Mouse (Mus musculus): Measurements from ENCODE around the gene Cxcl16. TPM values are rescaled to one million over a fixed set of nuclear protein-coding genes. Genes with fewer than 3 reads are reported as not detected.
A peak's percentile ranks its signal among the peaks of the same experiment; 100 is the strongest.
"Not testable (repeated sequence)": the region's sequence is repeated elsewhere in the genome, so short reads cannot be mapped to it uniquely, and the experiment has no call there.

Gene Cxcl16
- polyA plus RNA-seq, 1 experiment from 2014 or later, result 4.9 TPM

GRCm38 (mm10) chr11:70489684-70490083 lies 29.9 kb upstream of the Cxcl16 start:
- Histone ChIP-seq H3K4me2 (no peak overlapping the region), H3K4me3 (ENCODE audit: low read depth, low read length) (no peak overlapping the region), H3K36me3 (ENCODE audit: insufficient read depth) (no peaks in the 10 kb centered on the region), H3K4me1 (ENCODE audit: insufficient read depth) (no peaks in the 10 kb centered on the region), H3K27ac (ENCODE audit: low read depth) (no peak overlapping the region), H3K9me3 (ENCODE audit: low read depth, low read length) (no peaks in the 10 kb centered on the region), H3K9ac (no peak overlapping the region), H3K27me3 (ENCODE audit: insufficient read depth, low read length) (no peaks in the 10 kb centered on the region)
- 78% methylated on average over 6 of the region's 6 CpGs for WGBS
- DNase-seq (no peak), ATAC-seq (ENCODE audit: insufficient read depth) (no peak)
- no peak for TF ChIP-seq CTCF (IDR thresholded peaks at IDR 0.05; ENCODE audit: low read depth)

DNA sequence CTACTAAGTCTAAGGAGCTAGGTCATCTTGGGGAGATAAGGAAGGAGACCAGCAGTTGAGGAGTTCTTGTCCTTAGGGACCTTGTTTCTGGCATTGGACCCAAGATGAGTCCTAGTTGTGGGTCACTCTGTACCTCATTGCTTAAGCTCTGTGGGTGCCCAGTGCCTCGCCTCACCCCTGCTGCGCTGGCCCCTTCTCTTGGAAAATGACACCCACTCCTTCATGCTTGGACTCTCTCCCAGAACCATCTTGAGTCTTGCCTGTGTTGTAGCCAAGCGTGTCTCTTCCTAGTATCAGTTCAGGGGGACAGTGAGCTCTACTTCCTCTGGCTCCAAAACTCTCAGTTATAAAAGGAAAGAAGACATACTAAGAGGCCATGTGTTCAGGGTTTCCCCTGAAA lies 29.4 kb upstream of the Cxcl16 start:
- Histone ChIP-seq H3K9me3 (ENCODE audit: low read depth, low read length) (no peaks in the 10 kb centered on the region), H3K4me3 (ENCODE audit: low read depth, low read length) (no peak overlapping the region), H3K4me1 (ENCODE audit: insufficient read depth) (no peaks in the 10 kb centered on the region), H3K27ac (ENCODE audit: low read depth) (no peak overlapping the region), H3K36me3 (ENCODE audit: insufficient read depth) (no peaks in the 10 kb centered on the region), H3K9ac (no peak overlapping the region), H3K4me2 (no peak overlapping the region), H3K27me3 (ENCODE audit: insufficient read depth, low read length) (no peaks in the 10 kb centered on the region)
- WGBS, result 82% methylated on average over 3 of the region's 3 CpGs
- DNase-seq, result no peak
- no peak for ATAC-seq (ENCODE audit: insufficient read depth)
- TF ChIP-seq CTCF (IDR thresholded peaks at IDR 0.05; ENCODE audit: low read depth), result no peak

DNA sequence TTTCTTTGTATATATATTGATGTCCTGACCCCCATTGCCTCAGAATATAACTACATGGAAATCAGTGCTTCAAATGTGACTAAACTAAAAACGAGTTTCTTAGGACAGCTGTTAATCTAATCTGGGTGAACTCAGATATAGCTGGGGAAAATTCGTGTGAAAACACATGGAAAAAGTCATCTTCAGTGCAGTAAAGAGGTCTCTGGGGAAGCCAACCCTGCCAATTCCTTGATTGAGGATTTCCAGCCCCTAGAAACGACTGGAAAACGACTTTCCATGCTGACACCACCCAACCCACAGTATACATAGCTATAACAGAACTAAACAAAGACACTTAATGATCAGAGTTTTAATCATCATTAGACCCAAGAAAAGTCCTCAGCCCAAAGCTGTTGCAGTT lies 28.0 kb upstream of the Cxcl16 start:
- Histone ChIP-seq H3K9me3 (ENCODE audit: low read depth, low read length) (no peaks in the 10 kb centered on the region), H3K4me2 (no peak overlapping the region), H3K36me3 (ENCODE audit: insufficient read depth) (no peaks in the 10 kb centered on the region), H3K27me3 (ENCODE audit: insufficient read depth, low read length) (no peaks in the 10 kb centered on the region), H3K4me1 (ENCODE audit: insufficient read depth) (no peaks in the 10 kb centered on the region), H3K4me3 (ENCODE audit: low read depth, low read length) (no peak overlapping the region), H3K27ac (ENCODE audit: low read depth) (no peak overlapping the region), H3K9ac (no peak overlapping the region)
- TF ChIP-seq CTCF (IDR thresholded peaks at IDR 0.05; ENCODE audit: low read depth), result no peak
- DNase-seq (no peak), ATAC-seq (ENCODE audit: insufficient read depth) (no peak)
- 30% methylated on average over 4 of the region's 4 CpGs for WGBS

GRCm38 (mm10) chr11:70485498-70485897 lies 25.7 kb upstream of the Cxcl16 start:
- no peaks in the 10 kb centered on the region for H3K36me3 ChIP-seq (ENCODE audit: insufficient read depth)

DNA sequence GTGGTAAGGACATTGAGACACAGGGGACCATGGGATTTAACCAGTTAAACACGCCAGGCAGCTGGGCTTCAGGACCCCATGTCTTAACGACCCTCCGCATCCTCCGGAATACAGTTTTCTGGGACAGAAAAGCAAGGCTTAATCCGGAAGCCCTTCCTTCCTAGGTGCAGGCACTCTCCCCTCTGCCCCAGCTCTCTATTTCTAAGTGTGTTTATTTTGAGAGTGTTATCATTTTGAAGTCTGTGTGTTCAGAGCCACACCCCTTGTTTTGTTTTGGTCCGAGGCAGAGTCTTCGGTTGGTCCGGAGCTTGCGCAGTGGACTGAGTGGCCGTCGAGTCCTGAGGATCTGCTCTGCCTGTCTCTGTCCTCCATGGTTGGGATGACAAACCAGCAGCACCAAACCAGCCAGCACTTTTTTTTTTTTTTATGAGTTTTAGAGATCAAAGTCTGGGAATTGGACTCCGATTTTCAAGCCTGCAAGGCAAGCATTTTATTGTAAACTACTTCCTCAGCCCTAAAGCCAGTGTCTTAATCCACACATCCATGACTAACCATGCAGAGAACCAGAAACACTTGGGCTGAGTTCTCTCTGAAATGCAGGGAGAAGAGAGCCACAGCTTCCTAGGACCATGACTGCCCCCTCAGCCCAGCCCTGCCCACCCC lies 15.2 kb upstream of the Cxcl16 start:
- no peak overlapping the region for H3K9ac ChIP-seq
- TF ChIP-seq CTCF (IDR thresholded peaks at IDR 0.05; ENCODE audit: low read depth), result no peak
- no peak overlapping the region for H3K4me2 ChIP-seq
- H3K27me3 ChIP-seq (ENCODE audit: insufficient read depth, low read length), result no peaks in the 10 kb centered on the region
- no peaks in the 10 kb centered on the region for H3K4me1 ChIP-seq (ENCODE audit: insufficient read depth)
- H3K36me3 ChIP-seq (ENCODE audit: insufficient read depth), result no peaks in the 10 kb centered on the region
- H3K9me3 ChIP-seq (ENCODE audit: low read depth, low read length), result no peaks in the 10 kb centered on the region
- ATAC-seq (ENCODE audit: insufficient read depth), result no peak
- no peak overlapping the region for H3K27ac ChIP-seq (ENCODE audit: low read depth)
- H3K4me3 ChIP-seq (ENCODE audit: low read depth, low read length), result no peak overlapping the region
- WGBS, result 46% methylated on average over 12 of the region's 12 CpGs
- DNase-seq, result no peak

More at GRCm38 (mm10) chr11:70485498-70485897, 25.7 kb upstream of the Cxcl16 start:
- no peak overlapping the region for H3K9ac ChIP-seq
- no peaks in the 10 kb centered on the region for H3K4me1 ChIP-seq (ENCODE audit: insufficient read depth)
- DNase-seq, result peak; percentile 37
- no peak for ATAC-seq (ENCODE audit: insufficient read depth)
- 19% methylated on average over 2 of the region's 2 CpGs for WGBS
- no peaks in the 10 kb centered on the region for H3K27me3 ChIP-seq (ENCODE audit: insufficient read depth, low read length)
- no peak overlapping the region for H3K27ac ChIP-seq (ENCODE audit: low read depth)
- H3K4me3 ChIP-seq (ENCODE audit: low read depth, low read length), result no peak overlapping the region
- no peak overlapping the region for H3K4me2 ChIP-seq
- TF ChIP-seq CTCF (IDR thresholded peaks at IDR 0.05; ENCODE audit: low read depth), result no peak
- no peaks in the 10 kb centered on the region for H3K9me3 ChIP-seq (ENCODE audit: low read depth, low read length)

GRCm38 (mm10) chr11:70473291-70473690 lies 13.5 kb upstream of the Cxcl16 start:
- H3K27me3 ChIP-seq (ENCODE audit: insufficient read depth, low read length); H3K9ac ChIP-seq; DNase-seq; ATAC-seq (ENCODE audit: insufficient read depth); H3K4me2 ChIP-seq; H3K36me3 ChIP-seq (ENCODE audit: insufficient read depth); H3K4me1 ChIP-seq (ENCODE audit: insufficient read depth); H3K4me3 ChIP-seq (ENCODE audit: low read depth, low read length); H3K27ac ChIP-seq (ENCODE audit: low read depth); H3K9me3 ChIP-seq (ENCODE audit: low read depth, low read length): not testable (repeated sequence)
- WGBS, result 87% methylated on average over 5 of the region's 5 CpGs

DNA sequence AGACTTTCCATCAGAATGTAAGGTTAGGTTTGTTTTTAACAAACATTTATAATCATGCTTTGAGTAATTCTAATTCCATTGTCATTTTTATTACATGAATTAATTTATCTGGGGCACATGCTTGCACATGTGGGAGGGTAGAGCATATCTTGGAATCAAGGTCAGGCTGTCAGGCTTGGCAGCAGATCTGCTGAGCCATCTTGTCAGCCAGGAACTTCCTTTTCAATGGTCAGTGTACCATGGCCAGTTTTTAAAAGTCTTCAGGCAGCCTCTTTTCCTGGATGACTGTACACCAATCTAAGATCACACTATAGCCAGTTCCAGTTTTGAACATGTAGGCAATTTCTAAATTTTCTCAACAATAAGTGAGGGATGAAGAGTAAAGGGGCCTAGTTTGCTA lies 12.9 kb upstream of the Cxcl16 start:
- Histone ChIP-seq H3K9ac (no peak overlapping the region), H3K4me3 (ENCODE audit: low read depth, low read length) (no peak overlapping the region), H3K36me3 (ENCODE audit: insufficient read depth) (no peaks in the 10 kb centered on the region), H3K27ac (ENCODE audit: low read depth) (no peak overlapping the region), H3K4me1 (ENCODE audit: insufficient read depth) (no peaks in the 10 kb centered on the region), H3K4me2 (no peak overlapping the region), H3K9me3 (ENCODE audit: low read depth, low read length) (no peaks in the 10 kb centered on the region), H3K27me3 (ENCODE audit: insufficient read depth, low read length) (no peaks in the 10 kb centered on the region)
- ATAC-seq (ENCODE audit: insufficient read depth) (no peak), DNase-seq (no peak)
- TF ChIP-seq CTCF (IDR thresholded peaks at IDR 0.05; ENCODE audit: low read depth), result no peak

GRCm38 (mm10) chr11:70469764-70470163 lies 10.0 kb upstream of the Cxcl16 start:
- TF ChIP-seq CTCF (IDR thresholded peaks at IDR 0.05; ENCODE audit: low read depth), result no peak
- H3K4me3 ChIP-seq (ENCODE audit: low read depth, low read length), result no peak overlapping the region
- DNase-seq (no peak), ATAC-seq (ENCODE audit: insufficient read depth) (no peak)
- no peaks in the 10 kb centered on the region for H3K9me3 ChIP-seq (ENCODE audit: low read depth, low read length)
- H3K27ac ChIP-seq (ENCODE audit: low read depth), result no peak overlapping the region
- H3K4me2 ChIP-seq, result no peak overlapping the region
- H3K4me1 ChIP-seq (ENCODE audit: insufficient read depth), result 0 out of 2 replicates have a peak, but pooled peaks cover 4% of the 10 kb centered on the region
- no peaks in the 10 kb centered on the region for H3K36me3 ChIP-seq (ENCODE audit: insufficient read depth)
- 93% methylated on average over 3 of the region's 3 CpGs for WGBS
- H3K27me3 ChIP-seq (ENCODE audit: insufficient read depth, low read length), result no peaks in the 10 kb centered on the region
- H3K9ac ChIP-seq, result no peak overlapping the region
